21 mouse cellular contexts compared by ENCODE assay signal in the genomic region with DNA sequence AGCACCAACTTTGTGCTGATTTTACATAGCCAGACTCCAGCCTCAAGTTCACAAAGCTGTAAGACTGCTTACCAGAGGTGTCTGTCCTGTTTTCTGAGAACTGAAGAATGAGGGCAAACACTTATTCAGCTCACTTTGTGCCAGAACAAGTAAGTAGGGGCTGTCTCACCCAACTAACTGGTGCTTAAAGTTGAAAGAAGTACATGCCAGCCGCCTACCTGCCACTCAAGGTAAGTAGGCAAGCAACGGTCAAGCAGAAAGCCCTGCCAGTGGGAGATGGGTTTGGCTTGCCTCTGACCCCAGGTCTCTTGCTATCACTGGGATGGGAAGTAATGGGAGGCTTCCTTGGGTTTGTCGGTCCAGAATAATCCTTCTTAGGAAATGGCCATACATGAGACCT. TPM values are rescaled to one million over a fixed set of nuclear protein-coding genes. Genes with fewer than 3 reads are reported as not detected.
"Had no signal": no experiment of that assay in that cellular context is flagged by ENCODE, and none has a peak within 500 bp of the region (broad histone marks: within the 10 kb centered on the region; RNA-seq: fewer than 3 reads in every experiment).

No protein-coding gene starts in this region.

- H3K4me3 ChIP-seq: limb, embryonic 12.5 days; limb, embryonic 15.5 days; megakaryocyte, embryonic 14.5 days; midbrain, embryonic 10.5 days; neural tube, embryonic 12.5 days; neural tube, embryonic 15.5 days; stomach, embryonic 15.5 days had no signal

- H3K9ac ChIP-seq: limb, embryonic 12.5 days; limb, embryonic 15.5 days; liver, embryonic 14.5 days; liver, postnatal 0 days; neural tube, embryonic 12.5 days; neural tube, embryonic 15.5 days; stomach, embryonic 15.5 days had no signal

- ATAC-seq: liver, postnatal 0 days had no signal

- H3K27me3 ChIP-seq: limb, embryonic 15.5 days; neural tube, embryonic 12.5 days; neural tube, embryonic 15.5 days; stomach, embryonic 15.5 days had no signal

- H3K27ac ChIP-seq: limb, embryonic 12.5 days; limb, embryonic 15.5 days; liver, embryonic 14.5 days; midbrain, embryonic 10.5 days; neural tube, embryonic 12.5 days; neural tube, embryonic 15.5 days; stomach, embryonic 15.5 days had no signal

- DNase-seq: kidney, adult 11 months; kidney, adult 9 months; kidney, postnatal 14 days; kidney, postnatal 4 days; left cerebral cortex, postnatal 4 days; liver, postnatal 0 days; midbrain, embryonic 14.5 days; retina, postnatal 1 day; right cerebral cortex, postnatal 25 days; spleen, adult 18-20 months; thymus, adult 18-20 months had no signal

- H3K36me3 ChIP-seq: limb, embryonic 12.5 days; limb, embryonic 15.5 days; midbrain, embryonic 10.5 days; neural tube, embryonic 12.5 days; neural tube, embryonic 15.5 days; stomach, embryonic 15.5 days had no signal

- H3K4me2 ChIP-seq: limb, embryonic 12.5 days; limb, embryonic 15.5 days; liver, embryonic 11.5 days; neural tube, embryonic 12.5 days; neural tube, embryonic 15.5 days; stomach, embryonic 15.5 days had no signal

- H3K4me1 ChIP-seq: limb, embryonic 12.5 days; limb, embryonic 15.5 days; midbrain, embryonic 10.5 days; neural tube, embryonic 12.5 days; neural tube, embryonic 15.5 days; stomach, embryonic 15.5 days had no signal

- H3K9me3 ChIP-seq: limb, embryonic 12.5 days; limb, embryonic 15.5 days; megakaryocyte, embryonic 14.5 days; midbrain, embryonic 10.5 days; neural tube, embryonic 12.5 days; neural tube, embryonic 15.5 days; stomach, embryonic 15.5 days had no signal

RNA-seq across cellular contexts. Expression of a gene that starts 24.8 kb away (rescaled TPM):
- polyA plus RNA-seq: kidney, embryonic 16.5 days; liver, embryonic 14.5 days had no signal
